Mouse (Mus musculus): ENCODE data around the gene Rack1.
A peak's percentile ranks its signal among the peaks of the same experiment; 100 is the strongest.

Gene Rack1

GRCm38 (mm10) chr11:48795221-48795620 lies 4.9 kb upstream of the Rack1 start:
- DNase-seq = no peak

DNA sequence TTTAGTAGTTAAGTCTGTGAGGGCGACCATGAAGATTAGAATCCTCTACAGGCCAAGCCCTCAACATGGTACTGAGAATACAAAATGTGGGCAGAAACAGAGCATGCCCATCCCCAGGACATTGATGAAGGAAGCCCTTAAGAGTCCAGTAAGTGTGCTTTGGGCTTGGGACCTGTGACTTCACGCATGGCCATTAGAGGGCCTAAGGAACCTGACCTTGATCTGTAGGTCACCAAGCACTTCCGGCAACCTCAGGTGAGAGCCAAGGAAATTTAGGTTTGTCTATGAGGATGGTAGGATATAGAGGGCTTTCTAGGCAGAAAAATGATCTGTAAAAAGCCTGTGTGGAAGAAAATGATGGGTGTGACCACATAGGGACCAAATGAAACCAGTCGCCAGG lies 3.8 kb upstream of the Rack1 start:
- DNase-seq = no peak

DNA sequence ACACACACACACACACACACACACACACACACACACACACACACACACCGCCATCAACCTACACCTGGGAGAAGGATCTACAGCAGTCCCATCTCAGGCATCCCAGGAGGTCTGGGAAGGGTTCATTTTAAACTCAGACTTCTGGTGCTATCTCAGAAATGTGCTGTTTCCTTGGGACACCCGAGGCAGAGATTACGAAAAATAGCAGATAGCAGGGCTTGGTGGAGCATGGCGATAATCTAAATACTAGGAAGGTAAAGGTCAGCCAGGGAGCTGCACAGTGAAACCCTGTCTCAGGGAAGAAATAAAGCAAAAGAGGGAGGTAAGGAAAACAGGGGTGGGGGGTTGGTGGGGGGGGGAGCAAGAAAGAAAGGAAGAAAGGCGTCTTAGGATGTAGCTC lies 2.8 kb upstream of the Rack1 start:
- DNase-seq = no peak

- no peak for DNase-seq
These were observed 1.8 kb upstream of the Rack1 start for GRCm38 (mm10) chr11:48798308-48798707.

DNA sequence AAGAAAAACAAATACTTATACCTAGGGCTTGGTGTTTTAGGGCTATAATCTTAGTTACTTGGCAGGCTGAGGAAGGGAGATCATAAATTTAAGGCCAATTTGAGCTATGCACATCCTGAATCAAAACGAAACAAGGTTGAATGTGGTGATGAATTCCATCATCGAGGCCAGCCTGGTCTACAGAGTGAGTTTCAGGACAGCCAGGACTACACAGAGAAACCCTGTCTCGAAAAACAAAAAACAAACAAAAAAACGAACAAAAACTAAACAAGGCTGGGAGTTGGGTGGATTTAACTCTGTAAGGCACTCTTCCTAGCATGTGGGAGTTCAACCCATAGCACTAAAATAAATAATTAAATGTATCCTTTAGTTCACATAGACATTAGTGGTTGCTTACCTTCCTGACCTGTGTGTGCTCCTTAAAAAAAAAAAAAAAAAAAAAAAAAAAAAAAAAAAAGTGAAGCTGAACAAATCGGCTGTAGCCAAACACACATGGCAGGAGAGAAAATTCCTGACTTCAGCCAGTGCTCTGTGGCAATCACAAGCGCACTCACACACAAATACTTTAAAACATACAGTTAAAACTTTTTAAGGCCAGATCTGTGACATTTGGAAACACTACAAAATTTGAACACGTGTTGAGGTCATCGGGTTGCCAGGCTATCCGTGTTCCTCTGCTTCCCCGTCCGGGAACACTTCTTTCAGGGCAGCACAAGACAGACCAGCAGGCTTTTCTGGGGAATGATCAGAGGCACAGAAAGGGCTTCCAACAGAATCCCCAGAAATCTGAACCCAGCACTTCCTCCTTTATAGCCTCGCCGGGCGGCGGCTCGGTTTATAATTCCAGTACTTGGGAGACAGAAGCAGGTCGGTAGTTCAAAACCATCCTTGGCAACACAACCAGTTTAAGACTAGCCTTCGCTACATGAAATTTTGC lies 880 bp upstream of the Rack1 start:
- peak in 1 of 2 experiments; percentile 41 for DNase-seq

DNA sequence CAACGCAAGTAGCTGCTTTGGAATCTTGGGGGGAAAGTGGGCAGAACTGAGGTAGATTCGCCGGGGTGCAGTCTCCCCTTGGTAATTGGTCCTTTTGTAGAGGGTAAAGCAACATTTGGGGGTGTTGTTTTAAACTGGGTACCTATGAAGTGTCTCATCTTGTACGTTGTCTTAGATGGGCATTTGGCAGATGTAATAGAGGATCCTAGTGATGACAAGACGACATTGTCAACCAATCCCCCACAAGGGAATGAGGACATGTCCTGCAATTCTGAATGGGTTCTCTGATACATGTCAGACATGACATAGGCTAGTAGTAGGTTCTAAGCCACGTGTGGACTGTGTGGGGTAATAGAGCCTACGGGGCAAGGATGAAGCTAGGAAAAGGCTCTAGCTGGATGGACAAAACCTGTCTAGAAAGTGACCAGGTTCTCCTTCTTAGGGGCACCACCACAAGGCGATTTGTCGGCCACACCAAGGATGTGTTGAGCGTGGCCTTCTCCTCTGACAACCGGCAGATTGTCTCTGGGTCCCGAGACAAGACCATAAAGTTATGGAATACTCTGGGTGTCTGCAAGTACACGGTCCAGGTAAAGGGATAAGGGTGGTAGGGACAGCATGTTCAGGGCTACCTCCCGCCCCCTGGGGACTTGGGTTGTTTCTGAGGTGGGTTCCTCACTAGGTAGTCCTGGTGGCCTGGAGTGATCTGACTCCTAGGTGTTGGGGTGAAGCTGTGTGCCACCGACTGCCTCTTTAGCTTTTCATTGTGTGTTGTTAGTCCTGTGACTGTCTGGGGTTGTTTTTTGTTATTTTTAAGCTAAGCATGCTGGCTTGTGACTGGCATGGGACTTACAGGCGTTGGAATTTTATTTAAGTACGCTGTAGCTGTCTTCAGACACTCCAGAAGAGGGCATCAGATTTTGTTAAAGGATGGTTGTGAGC lies 2.0 kb downstream of the Rack1 start:
- DNase-seq = no peak

- no peak for DNase-seq
These were observed 3.9 kb downstream of the Rack1 start for GRCm38 (mm10) chr11:48803988-48804387.

GRCm38 (mm10) chr11:48804922-48805321 lies 4.8 kb downstream of the Rack1 start:
- no peak for DNase-seq

- no peak for DNase-seq
These were observed 6.9 kb downstream of the Rack1 start for GRCm38 (mm10) chr11:48806856-48807562.

DNA sequence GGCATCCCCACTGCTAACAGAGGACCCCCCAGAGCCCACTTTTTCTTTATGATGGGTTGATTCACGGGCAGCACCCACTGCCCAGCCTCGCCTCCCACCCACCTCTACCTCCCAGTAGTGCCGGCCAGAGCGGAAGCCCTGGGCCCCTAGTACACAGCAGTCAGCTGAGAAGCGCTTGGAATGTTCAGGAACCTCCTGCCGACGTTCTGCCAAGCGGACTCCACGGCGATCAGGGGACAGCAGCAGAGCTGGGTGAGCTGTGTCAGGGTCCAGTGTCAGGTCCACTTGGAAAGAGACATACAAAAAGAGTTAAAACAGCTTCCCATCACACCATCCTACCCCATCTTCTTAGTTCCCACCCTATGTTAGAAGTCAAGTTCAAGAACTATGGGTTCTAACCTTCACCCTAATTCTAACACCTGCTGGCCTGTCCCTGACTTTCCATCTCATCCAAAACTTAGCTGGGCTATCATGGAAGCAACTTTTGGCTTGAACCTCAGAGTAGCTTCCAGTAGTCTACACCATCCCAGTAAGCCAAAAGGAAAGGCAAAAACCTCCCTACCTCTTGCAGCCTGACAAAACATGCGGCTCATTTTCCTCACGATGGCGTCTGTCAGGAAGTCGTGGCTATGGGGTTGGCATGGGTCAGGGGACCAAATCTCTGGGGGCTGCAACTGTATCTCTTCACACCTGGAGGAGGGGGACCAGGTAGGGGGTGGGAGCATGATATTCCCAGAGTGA lies 7.6 kb downstream of the Rack1 start:
- peak in 1 of 2 experiments; percentile 25 for DNase-seq

DNA sequence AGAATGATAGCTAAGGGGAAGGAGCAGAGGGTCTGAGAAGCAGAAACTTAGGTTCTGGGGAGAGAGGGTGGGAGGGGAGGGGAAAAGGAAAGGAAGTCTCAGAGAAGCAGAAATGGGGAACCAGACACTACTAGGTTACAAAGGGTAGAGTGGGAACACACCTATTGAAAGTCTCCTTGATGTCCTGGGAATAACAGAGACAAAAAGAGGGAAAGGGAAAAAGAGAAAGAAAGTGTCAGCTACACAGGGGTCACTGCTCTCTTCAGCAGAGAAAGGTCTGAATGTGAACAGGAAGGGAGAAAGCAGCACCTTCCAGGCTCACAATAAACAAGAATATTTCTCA lies 8.1 kb downstream of the Rack1 start:
- no peak for DNase-seq

GRCm38 (mm10) chr11:48808737-48809433 lies 8.8 kb downstream of the Rack1 start:
- DNase-seq = peak; percentile 27 to 66

DNA sequence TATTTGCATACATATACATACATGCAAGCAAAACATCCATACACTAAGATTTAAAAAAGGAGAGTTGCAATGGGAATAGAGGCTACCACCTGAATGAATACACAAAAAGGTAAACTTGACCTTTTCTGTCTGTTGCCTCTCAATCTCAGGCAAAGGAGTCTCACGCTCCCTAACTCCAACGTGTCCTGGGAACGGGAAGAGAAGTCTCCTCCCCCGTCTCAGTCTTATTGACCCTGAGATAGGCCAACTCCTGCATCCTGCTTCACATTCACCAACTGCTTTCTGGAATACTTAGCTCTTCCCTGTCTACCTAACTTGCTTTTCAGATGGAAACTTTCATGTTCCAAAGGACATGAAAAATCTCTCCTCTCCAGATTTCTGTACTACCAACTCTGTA lies 9.3 kb downstream of the Rack1 start:
- DNase-seq = no peak

GRCm38 (mm10) chr11:48810142-48810541 lies 10.0 kb downstream of the Rack1 start:
- no peak for DNase-seq

DNA sequence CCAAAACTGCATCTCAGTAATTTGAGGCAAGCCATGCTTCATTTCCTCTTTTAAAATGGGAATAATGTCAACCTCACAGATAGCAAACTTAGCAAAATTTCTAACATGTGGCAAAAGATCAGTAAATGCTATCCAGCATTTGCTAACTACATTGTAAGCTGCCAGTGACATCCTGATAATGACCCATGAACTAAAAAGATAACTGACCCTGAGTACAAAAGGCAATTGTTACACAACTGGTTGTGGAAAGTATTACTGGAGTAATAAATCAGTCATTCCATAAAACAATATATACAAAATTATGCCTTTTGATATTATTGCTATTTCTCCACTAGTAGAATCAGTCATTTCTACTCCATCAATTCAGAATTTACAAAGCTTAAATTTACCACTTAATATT lies 13.7 kb downstream of the Rack1 start:
- no peak for DNase-seq

DNA sequence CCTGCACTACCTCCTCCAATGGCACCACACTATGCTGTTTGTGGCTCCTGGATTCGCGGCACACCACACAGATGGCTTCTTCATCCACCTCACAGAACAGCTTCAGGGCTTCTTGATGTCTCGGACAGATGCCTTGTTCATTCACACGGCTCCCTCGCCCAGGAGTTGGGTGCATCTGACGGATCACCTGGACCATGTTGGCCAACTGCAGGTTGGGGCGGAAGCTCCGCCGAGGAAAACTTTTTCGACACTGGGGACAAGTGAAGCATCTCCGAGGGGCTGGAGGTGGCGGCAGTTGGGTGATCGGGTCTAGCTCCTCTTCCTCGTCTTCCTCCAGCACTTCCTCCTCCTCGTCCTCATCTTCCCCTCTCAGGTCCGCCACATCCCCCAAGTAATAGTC lies 15.7 kb downstream of the Rack1 start:
- peak in 1 of 2 experiments; percentile 26 for DNase-seq

DNA sequence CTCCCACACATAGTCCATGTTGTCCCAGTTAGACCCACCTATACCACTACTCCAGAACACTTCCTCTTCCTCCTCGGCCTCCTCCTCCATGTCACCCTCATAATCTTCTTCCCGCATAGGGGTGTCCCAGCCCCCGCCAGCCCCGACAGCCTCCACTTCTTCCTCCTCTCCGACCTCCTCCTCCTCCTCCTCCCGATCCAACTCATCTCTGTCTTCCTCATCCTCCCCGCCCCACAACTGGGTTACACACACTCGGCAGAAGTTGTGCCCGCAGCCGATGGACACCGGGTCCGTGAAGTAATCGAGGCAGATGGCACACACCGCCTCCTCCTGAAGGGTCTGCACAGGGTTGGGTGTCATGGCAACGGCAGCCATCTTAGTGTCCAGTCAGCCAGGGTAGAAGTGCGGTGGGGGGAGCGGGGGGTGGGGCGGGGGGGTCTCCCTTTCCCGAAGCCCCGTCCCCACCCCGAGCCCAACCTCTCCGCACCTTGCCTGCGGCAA lies 16.2 kb downstream of the Rack1 start:
- peak; percentile 60 to 69 for DNase-seq

- peak; percentile 99 to 100 for DNase-seq
These were observed 16.9 kb downstream of the Rack1 start, which contains the start of gene Trim41 for GRCm38 (mm10) chr11:48816800-48817665. Gene Trim41, minus strand, starts transcription at chr11:48817353.

DNA sequence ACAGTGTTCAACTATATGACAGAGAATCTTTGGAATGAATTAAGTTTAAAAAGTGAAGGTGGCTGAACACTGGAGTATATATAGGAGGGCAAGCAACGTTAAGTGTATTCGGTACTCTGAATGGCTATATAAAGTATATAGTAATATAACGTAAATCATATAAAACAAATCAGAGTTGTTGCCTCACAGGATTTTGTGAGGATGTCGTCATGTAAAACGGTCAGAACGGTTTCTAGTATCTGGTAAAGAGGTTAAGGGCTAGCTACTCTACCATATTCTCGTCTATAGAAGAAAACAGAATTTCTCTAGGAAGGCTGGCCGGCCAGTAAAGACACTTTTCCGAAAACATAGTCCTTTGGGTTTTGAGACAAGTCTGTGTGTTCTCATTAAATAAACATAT lies 17.7 kb downstream of the Rack1 start:
- no peak for DNase-seq

DNA sequence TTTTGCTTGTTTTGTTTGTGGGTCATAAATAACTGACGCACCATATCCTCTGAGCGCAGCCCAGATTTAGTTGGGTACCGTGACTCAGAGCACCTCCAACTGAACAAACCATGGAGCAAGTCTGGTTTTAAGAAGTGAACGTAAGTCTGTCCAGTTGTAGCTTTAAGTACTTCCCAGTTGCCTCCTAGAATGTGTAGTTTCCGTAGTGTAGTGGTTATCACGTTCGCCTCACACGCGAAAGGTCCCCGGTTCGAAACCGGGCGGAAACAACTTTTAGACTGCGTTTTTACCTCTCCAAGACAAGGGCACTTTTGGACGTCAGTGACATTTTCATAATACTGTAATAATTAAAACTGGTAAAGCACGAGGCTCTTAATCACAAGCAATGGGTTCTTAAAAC lies 18.2 kb downstream of the Rack1 start:
- peak; percentile 72 to 88 for DNase-seq
